ENCODE assay signal across 10 mouse cellular contexts in genomic region chr1:138571565-138572361, GRCm38 (mm10). TPM values are rescaled to one million over a fixed set of nuclear protein-coding genes. Genes with fewer than 3 reads are reported as not detected.
DNase-seq lines count a peak whose midpoint lies in the region; ATAC-seq and TF ChIP-seq lines count a peak whose summit lies in the region.
"Had no signal": no experiment of that assay in that cellular context is flagged by ENCODE, and none has a peak within 500 bp of the region (broad histone marks: within the 10 kb centered on the region; RNA-seq: fewer than 3 reads in every experiment).

No protein-coding gene starts in this region.

- H3K9ac ChIP-seq in heart, embryonic 11.5 days (ENCODE audit: low read depth, low read length), result peak overlapping the region; percentile 54; the same call in 1 of the 2 replicates
- H3K9ac ChIP-seq in midbrain, embryonic 13.5 days (replicated peaks), result peak overlapping the region; percentile 44; the same call in 1 of the 2 replicates
- H3K9ac ChIP-seq: liver, embryonic 14.5 days had no signal

- no peak for TF ChIP-seq CTCF in brain, embryonic 14.5 days (IDR thresholded peaks at IDR 0.05; ENCODE audit: borderline replicate concordance, extremely low read depth, insufficient read depth, insufficient read length)

- H3K27me3 ChIP-seq in heart, embryonic 11.5 days (ENCODE audit: control insufficient read depth, insufficient read depth, low read length), result no peaks in the 10 kb centered on the region
- no peaks in the 10 kb centered on the region for H3K27me3 ChIP-seq in midbrain, embryonic 13.5 days

- peak; percentile 33; the same call in 1 of the 2 replicates for ATAC-seq in heart, embryonic 11.5 days (replicated peaks; ENCODE audit: insufficient number of reproducible peaks, low FRiP score, low TSS enrichment)
- peak; percentile 82 for ATAC-seq in midbrain, embryonic 13.5 days
- ATAC-seq in cerebellum, adult (ENCODE audit: insufficient number of reproducible peaks, low FRiP score, low TSS enrichment), result no peak

- peak overlapping the region; percentile 48 for H3K27ac ChIP-seq in heart, embryonic 11.5 days (ENCODE audit: low read depth, low read length)
- H3K27ac ChIP-seq in midbrain, embryonic 13.5 days, result peak overlapping the region; percentile 70
- H3K27ac ChIP-seq: liver, embryonic 14.5 days had no signal

- no peaks in the 10 kb centered on the region for H3K36me3 ChIP-seq in heart, embryonic 11.5 days (ENCODE audit: control insufficient read depth, insufficient read depth, low read length)
- H3K36me3 ChIP-seq in midbrain, embryonic 13.5 days, result no peaks in the 10 kb centered on the region

- TF ChIP-seq POLR2A in brain, embryonic 14.5 days (IDR thresholded peaks at IDR 0.05; ENCODE audit: borderline replicate concordance, extremely low read depth, insufficient read depth, insufficient read length, poor library complexity, severe bottlenecking), result no peak

- 26% methylated on average over 22 of the region's 22 CpGs for WGBS in heart, embryonic 11.5 days (ENCODE audit: insufficient replicate concordance)
- WGBS in midbrain, embryonic 13.5 days, result 15% methylated on average over 22 of the region's 22 CpGs

- no peak overlapping the region for H3K4me3 ChIP-seq in heart, embryonic 11.5 days (ENCODE audit: low read depth, low read length)
- H3K4me3 ChIP-seq in midbrain, embryonic 13.5 days (replicated peaks), result no peak overlapping the region

- peaks cover 18% of the 10 kb centered on the region for H3K4me1 ChIP-seq in heart, embryonic 11.5 days (ENCODE audit: control insufficient read depth, insufficient read depth, low read length)
- H3K4me1 ChIP-seq in midbrain, embryonic 13.5 days (replicated peaks), result peaks cover 14% of the 10 kb centered on the region

- no peaks in the 10 kb centered on the region for H3K9me3 ChIP-seq in heart, embryonic 11.5 days (replicated peaks; ENCODE audit: control insufficient read depth, low read length)
- H3K9me3 ChIP-seq in midbrain, embryonic 13.5 days, result no peaks in the 10 kb centered on the region

- DNase-seq in ES-CJ7 (ENCODE audit: low read depth, low spot score), result peak; percentile 37
- peak; percentile 61 for DNase-seq in brain, embryonic 14.5 days (ENCODE audit: low read depth)
- no peak for DNase-seq in cerebellum, postnatal 14 days
- no peak for DNase-seq in layer of hippocampus, postnatal 36 days
- DNase-seq in left cerebral cortex, postnatal 36 days (ENCODE audit: low spot score in 2 of 2), result no peak
- DNase-seq: cerebellum, adult 8-10 months had no signal

- H3K4me2 ChIP-seq in heart, embryonic 11.5 days, result peak overlapping the region; percentile 54
- H3K4me2 ChIP-seq in midbrain, embryonic 13.5 days (replicated peaks), result peak overlapping the region; percentile 37

- intact Hi-C loops in left cerebral cortex, postnatal 36 days (cut with DNase I), result no loop called here

RNA-seq across cellular contexts. Expression of gene Nek7, which starts 48.2 kb away (rescaled TPM):
- 7.2 and 8.5 TPM in 2 replicates for polyA plus RNA-seq in brain, embryonic 14.5 days (2012; rRNA removed)
- 47.1 TPM in 2 replicates for polyA plus RNA-seq in heart, embryonic 11.5 days (2014; fragmentation: Nextera tagmentation; extraction: Ambion mirVana)
- polyA plus RNA-seq in midbrain, embryonic 13.5 days (2015; fragmentation: Nextera tagmentation; extraction: Ambion mirVana), result 21.8 and 23.6 TPM in 2 replicates
- 10 to 100 TPM; 34.4 to 35.6 TPM for total RNA-seq in layer of hippocampus, postnatal 36 days (2021)
- total RNA-seq in left cerebral cortex, postnatal 36 days (2021), result 10 to 100 TPM; 31.3 to 33.0 TPM

Comparison
In these comparisons a context has a peak if more than half of its experiments do, and no peak if none do; other contexts are left out.
1. DNase-seq: peak in ES-CJ7 (single experiment) and brain, embryonic 14.5 days (single experiment); none in cerebellum, postnatal 14 days (0 of 2), layer of hippocampus, postnatal 36 days (0 of 2) and left cerebral cortex, postnatal 36 days (0 of 2).